Mouse (Mus musculus) embryonic stem cell, embryonic (primary cell): ENCODE data around the gene Nr1h2.

ENCODE experiments used
- CTCF ChIA-PET, 4 experiments: fragments of 300-600 bp in 2 of 4; fragments of 350-600 bp in 2 of 4; sonication (Branson Sonifier 250); formaldehyde crosslinking; loops; one replicate each; lab custom pipeline; 2022; ENCODE audit warnings: inconsistent platforms in 2 of 4; lab: Charles Lee
- POLR2A ChIA-PET, 4 experiments: fragments of 300-600 bp in 2 of 4; fragments of 350-600 bp in 2 of 4; sonication (Branson Sonifier 250); formaldehyde crosslinking; loops; one replicate each; lab custom pipeline; 2022; ENCODE audit warnings: antibody characterized with exemption in 4 of 4, inconsistent platforms in 1 of 4; lab: Charles Lee

Nr1h2 gene

DNA sequence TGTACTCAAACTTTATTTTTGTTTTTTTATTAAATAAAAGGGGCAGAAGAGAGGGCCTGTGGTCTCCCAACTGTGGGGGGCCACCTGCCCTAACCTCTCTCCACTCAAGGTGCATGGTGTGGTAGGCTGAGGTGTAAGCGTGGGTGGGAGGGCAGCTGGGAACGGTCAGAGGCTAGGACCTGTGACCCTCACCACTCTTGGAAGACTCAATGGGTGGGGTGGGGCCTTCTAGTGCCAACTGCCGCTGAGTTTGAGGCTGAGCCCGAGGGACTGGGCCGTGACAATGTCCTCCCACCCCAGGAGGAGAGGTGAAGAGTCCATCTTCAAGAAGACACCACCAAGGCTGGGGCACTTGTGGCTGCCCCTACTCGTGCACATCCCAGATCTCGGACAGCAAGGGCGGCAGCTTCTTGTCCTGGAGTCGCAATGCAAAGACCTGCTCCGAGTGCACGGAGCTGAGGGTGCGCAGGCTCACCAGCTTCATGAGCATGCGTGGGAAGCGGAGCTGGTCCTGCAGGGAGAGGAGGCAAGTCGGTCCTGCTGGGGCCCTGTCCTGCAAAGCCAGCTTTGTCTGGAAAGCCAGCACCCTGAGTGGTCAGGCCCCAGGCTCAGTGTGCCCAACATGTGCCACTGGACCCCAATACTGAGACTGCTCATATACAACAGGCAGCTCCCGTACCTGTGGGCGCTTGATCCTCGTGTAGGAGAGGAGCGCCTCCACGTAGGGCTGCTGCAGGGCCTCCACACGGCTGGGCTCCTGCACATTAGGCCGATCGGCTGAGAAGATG is 3.9 kb downstream of the Nr1h2 start:
- ChIA-PET POLR2A (interaction anchor here in 3 of 4 experiments (0.6 to 5.3 kb wide), 9 partner anchors 11 to 267 kb away, joined by 3 to 48 read pairs (median 4); partner anchors contain the start of genes Atf5 (in 1 of the 3), Il4i1 (in 1 of the 3), Kcnc3 (in 1 of the 3) and Nup62 (in 1 of the 3)), CTCF (interaction anchor here in 2 of 4 experiments (1.4 to 5.6 kb wide), 4 partner anchors 22 to 98 kb away, joined by 4 to 71 read pairs (median 10); no protein-coding TSS in a partner anchor)

DNA sequence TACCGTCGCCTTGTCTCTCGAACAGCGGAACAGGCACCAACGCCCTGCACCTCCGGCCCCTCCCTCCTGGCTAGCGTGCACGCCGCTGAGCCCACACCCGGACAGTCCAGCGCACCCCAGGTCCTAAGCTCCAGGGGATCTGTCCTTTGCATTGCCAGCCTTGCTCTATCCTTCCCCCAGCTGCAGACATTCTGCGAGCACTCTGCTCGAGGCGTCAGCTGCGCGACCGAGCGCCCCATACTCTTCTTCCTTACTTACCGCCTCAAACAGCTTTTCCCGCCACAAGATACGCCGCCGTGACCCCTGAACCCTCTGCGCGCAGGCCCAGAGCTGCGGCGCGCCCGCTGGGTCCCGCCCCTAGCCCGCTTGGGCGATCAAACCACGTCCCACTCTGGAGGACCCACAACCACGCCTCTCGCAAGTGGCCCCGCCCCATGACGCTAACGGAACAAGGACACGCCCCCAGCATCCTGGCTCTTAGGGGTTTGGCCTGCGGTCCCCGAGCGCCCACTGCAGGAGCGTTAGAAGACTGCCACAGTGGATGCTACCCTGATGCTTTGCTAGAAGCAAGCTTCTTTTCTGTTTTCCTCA is 5.2 kb downstream of the Nr1h2 start, which contains the start of gene Pold1:
TSS of gene Pold1 (minus strand) at position 353 of the 591 bp plus-strand sequence.
- POLR2A ChIA-PET = interaction anchor here (0.6 to 5.3 kb wide), 58 partner anchors 8 to 469 kb away, joined by 3 to 49 read pairs (median 4); partner anchors contain the start of genes Emc10 (in 3 of the 4), Fam71e1 (in 3 of the 4), Kcnc3 (in 3 of the 4) and Josd2 (in 2 of the 4)

DNA sequence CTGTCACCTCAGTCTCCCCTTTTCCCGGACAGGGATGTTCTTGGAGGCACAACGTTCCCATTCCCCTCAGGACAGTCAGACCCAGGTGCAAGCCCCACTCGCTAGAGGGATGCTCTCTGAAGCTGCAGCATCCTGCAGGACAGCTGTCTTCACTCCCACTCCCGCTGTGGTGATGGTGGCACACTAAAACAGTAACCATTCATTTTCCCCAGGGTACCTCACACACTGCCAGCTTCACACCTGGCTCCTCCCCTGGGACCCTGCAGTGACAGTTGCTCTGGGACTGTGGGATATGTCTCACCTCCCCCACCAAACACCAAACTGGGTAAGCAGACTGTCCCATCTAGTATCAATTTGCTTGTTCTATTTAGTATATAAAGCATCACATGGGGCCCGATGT is 6.0 kb downstream of the Nr1h2 start:
- POLR2A ChIA-PET = interaction anchor here in 3 of 4 experiments (0.5 to 5.3 kb wide), 37 partner anchors 8 to 767 kb away, joined by 3 to 49 read pairs (median 5); partner anchors contain the start of genes Kcnc3 (in 2 of the 3), Atf5 (in 1 of the 3), Emc10 (in 1 of the 3) and Fam71e1 (in 1 of the 3)
- CTCF ChIA-PET = interaction anchor here (0.8 to 5.6 kb wide), 24 partner anchors 9 to 285 kb away, joined by 3 to 71 read pairs (median 5); partner anchors contain the start of genes Kcnc3 (in 1 of the 4) and Spib (in 1 of the 4)

More for the DNA sequence above, 5.2 kb downstream of the Nr1h2 start, which contains the start of gene Pold1:
- CTCF ChIA-PET = interaction anchor here (0.5 to 5.6 kb wide), 61 partner anchors 8 to 623 kb away, joined by 3 to 71 read pairs (median 4); partner anchors contain the start of genes Emc10 (in 2 of the 4), Fam71e1 (in 2 of the 4), Kcnc3 (in 2 of the 4) and Akt1s1 (in 1 of the 4)

DNA sequence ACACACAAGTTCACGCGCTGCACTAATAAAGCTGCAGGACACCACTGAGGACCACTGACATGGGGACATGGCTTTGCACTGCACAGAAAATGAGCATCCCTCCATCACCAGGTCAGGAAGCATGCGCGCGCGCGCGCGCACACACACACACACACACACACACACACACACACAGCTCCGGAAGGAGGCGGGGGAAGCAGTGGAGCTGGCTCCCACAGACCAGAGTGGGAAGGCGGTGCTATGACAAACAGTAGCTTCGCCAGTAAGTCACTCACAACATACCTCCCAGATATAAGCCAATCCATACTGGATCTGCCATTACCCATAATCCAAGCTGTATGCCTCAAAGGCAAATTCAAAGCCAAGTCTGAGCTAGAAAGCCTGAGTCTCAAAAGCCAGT is 6.7 kb downstream of the Nr1h2 start:
- ChIA-PET CTCF (interaction anchor here in 3 of 4 experiments (0.6 to 5.6 kb wide), 19 partner anchors 8 to 284 kb away, joined by 3 to 71 read pairs (median 3); partner anchors contain the start of genes Kcnc3 (in 1 of the 3) and Spib (in 1 of the 3)), POLR2A (interaction anchor here in 3 of 4 experiments (0.7 to 5.3 kb wide), 23 partner anchors 8 to 303 kb away, joined by 3 to 49 read pairs (median 5); partner anchors contain the start of genes Kcnc3 (in 2 of the 3) and Spib (in 1 of the 3))

DNA sequence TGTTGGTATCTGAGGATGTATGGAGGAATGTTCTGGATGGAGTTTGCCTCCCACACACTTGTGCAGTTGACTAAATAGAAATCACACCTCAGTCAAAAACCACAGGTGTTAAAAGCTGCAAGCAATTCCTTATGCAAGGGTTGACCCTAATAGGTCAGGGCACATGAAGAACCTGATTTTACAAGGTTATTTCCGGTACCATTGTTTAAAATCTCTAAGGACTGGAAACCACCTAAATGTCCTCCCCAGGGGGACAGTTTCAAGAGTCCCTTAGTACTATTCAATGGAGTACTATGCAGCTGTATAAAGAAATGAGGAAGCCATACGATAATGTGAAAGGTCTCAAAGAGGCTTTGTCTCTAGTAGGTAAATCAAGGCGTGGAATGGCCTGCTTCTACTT is 7.5 kb downstream of the Nr1h2 start:
- ChIA-PET CTCF (interaction anchor here in 3 of 4 experiments (0.6 to 5.6 kb wide), 16 partner anchors 11 to 283 kb away, joined by 3 to 71 read pairs (median 4); partner anchors contain the start of genes Kcnc3 (in 1 of the 3) and Spib (in 1 of the 3)), POLR2A (interaction anchor here in 3 of 4 experiments (0.5 to 5.3 kb wide), 13 partner anchors 9 to 283 kb away, joined by 3 to 49 read pairs (median 6); partner anchors contain the start of genes Kcnc3 (in 1 of the 3) and Spib (in 1 of the 3))

DNA sequence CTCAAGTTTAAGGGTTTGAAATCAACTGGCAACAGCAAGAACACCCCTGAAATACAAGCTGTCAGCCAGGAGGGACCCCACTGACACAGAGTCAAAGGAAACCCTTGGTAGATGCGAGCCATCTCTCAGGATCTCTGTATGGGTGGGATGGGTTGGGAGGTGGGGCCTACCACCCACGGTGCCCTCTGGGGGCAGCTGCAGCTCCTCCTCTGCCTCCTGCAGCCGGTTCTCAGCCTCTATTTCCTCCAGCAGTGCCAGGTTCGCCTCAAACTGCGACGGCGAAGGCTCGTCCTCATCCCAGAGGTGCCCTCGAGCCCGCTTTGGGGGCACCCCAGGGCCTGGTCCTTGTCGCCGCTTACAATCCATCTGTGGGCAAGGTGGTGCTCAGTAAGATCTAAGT is 10.7 kb downstream of the Nr1h2 start:
- ChIA-PET CTCF (interaction anchor here in 3 of 4 experiments (0.6 to 2.0 kb wide), 7 partner anchors 11 to 629 kb away, joined by 3 to 7 read pairs (median 4); no protein-coding TSS in a partner anchor), POLR2A (interaction anchor here in 3 of 4 experiments (0.5 to 6.0 kb wide), 14 partner anchors 9 to 307 kb away, joined by 3 to 40 read pairs (median 4); partner anchors contain the start of genes 1700028J19Rik (in 1 of the 3) and 2410002F23Rik (in 1 of the 3))

DNA sequence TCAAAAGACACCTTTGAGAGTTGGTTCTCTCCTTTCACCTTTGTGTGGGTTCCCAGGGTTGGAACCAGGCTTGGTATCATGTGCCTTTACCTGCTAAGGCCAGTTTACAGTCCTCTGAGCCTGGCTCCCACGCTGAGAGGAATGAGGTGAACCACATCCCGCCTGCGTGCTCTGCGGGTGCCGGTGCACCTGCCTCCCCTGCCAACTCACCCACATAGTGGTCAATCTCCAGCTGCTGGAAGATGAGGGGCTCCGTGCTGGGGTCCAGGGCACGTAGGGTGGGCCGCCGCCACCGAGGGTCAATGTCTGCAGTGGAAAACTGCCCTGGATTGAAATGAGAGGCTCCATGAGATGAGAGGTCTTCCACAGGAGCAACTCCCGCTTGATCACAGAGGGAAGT is 11.2 kb downstream of the Nr1h2 start:
- ChIA-PET POLR2A (interaction anchor here in 3 of 4 experiments (0.5 to 6.0 kb wide), 17 partner anchors 9 to 307 kb away, joined by 3 to 40 read pairs (median 4); partner anchors contain the start of genes 1700028J19Rik (in 1 of the 3) and 2410002F23Rik (in 1 of the 3)), CTCF (interaction anchor here in 2 of 4 experiments (0.6 to 1.9 kb wide), 5 partner anchors 15 to 629 kb away, joined by 3 to 7 read pairs (median 4); no protein-coding TSS in a partner anchor)

DNA sequence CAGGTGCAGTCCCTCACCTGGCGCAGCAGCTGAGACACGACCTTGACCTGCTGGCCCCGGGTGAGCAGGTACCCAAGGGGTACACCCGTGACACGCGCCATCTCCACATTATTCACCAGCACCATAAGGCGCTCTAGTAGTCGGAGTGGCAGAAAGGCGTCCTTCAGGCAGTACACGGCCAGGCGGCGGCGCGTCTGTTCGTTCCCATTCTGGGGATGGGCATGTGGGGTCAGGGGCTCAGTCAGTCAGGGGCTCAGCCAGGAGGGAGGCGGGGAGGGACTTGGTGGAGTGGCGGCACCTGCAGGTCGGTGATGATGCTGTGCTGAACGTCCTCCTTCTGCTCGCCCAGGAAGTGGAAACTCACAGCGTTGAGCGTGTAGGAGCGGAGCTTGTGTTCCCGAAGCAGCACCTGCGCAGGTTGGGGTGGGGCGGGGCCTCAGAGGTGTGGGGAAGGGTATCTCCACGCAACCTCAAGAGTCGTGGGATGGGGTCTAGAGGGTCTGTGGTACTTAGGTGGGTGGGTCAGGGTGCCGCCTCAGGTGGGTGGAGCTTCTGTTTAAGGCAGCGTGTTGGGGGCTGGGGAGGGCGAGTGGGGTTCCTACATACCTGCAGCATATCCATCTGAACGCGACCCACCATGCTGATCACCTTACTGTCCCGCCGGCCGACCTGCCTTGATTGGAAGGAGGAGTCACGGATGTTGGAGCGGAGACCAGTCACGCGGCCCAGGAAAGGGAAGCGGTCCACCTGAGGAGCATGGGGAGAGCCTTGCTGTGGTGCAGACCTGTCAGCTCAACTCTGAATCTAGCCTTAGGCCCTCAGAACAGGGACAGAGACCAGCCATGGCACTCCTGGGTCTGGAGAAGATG is 14.8 kb downstream of the Nr1h2 start:
- ChIA-PET POLR2A (interaction anchor here in 3 of 4 experiments (0.8 to 6.0 kb wide), 11 partner anchors 9 to 32 kb away, joined by 3 to 48 read pairs (median 3); partner anchors contain the start of genes Nr1h2 (in 3 of the 3) and Pold1 (in 2 of the 3)), CTCF (interaction anchor here in 3 of 4 experiments (0.6 to 3.7 kb wide), 10 partner anchors 8 to 163 kb away, joined by 3 to 12 read pairs (median 4); partner anchors contain the start of gene Pold1 (in 1 of the 3))

DNA sequence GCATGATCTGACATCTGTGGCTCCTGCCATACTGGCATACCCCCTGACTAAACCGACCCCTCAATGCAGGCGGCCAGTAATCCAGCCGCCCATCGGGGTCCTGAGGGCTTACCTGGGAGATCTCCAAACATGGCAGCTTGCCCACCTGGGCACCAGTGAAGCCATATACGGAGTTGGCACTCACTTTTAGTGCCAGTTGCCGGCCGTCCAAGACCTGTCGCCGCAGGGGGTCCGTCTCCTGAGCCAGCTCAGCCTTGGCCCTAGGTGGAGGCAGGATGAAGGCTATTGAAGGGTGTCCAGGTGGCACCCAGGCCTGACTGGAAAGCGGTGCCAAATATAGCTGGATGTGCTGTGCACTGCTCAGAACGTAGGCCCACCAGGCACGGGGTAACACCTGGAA is 16.3 kb downstream of the Nr1h2 start:
- POLR2A ChIA-PET = interaction anchor here in 2 of 4 experiments (1.9 to 5.1 kb wide), 4 partner anchors 10 to 31 kb away, joined by 4 to 48 read pairs (median 22); partner anchors contain the start of gene Pold1 (in 2 of the 2)
- CTCF ChIA-PET = interaction anchor here in 3 of 4 experiments (0.5 to 6.6 kb wide), 6 partner anchors 10 to 1051 kb away, joined by 3 to 43 read pairs (median 16); partner anchors contain the start of gene Pold1 (in 2 of the 3)

DNA sequence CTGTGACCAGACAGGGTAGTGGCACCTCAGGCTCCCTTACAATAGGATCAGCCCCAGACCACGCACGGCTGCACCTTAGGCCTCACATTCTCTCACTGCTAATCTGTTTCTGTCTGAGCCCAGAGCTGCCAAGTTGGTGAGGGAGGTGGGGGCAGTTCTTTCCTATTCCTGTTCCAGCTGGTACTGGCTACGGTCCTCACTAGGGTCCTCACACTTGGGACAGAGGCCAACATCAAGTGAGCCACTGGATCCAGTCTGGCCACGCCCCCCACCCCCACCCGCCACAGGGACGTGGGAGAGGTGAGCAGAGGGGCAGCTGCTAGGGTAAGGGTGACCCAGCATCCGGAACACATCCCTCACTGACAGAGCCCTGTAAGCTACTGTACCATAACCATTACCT is 16.7 kb downstream of the Nr1h2 start:
- ChIA-PET CTCF (interaction anchor here in 3 of 4 experiments (0.5 to 6.6 kb wide), 8 partner anchors 10 to 855 kb away, joined by 3 to 43 read pairs (median 6); partner anchors contain the start of gene Pold1 (in 2 of the 3)), POLR2A (interaction anchor here in 3 of 4 experiments (0.8 to 5.1 kb wide), 12 partner anchors 9 to 291 kb away, joined by 3 to 48 read pairs (median 4); partner anchors contain the start of genes Pold1 (in 2 of the 3), 1700028J19Rik (in 1 of the 3) and 2410002F23Rik (in 1 of the 3))

DNA sequence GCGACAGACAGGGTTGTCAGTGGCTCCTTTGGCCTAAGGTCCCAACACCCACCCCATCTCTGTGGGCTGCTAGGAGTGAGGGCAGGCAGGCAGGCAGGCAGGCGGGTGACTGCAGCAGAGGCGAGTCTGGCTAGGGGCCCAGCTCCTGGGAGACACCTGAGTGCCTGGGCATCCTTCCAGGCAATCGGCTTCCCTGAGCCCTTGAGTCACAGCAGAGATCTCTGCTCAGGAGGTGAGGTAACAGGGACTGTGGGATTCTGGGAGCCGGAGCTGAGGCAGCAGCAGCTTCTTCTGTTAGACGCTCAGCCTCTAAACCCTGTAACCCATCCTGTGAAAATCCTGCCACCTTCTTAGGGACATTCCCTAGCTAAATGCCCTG is 17.2 kb downstream of the Nr1h2 start:
- ChIA-PET CTCF (interaction anchor here (0.6 to 6.6 kb wide), 21 partner anchors 9 to 166 kb away, joined by 3 to 43 read pairs (median 4); partner anchors contain the start of genes Pold1 (in 2 of the 4) and Nr1h2 (in 1 of the 4)), POLR2A (interaction anchor here (0.8 to 5.1 kb wide), 18 partner anchors 9 to 290 kb away, joined by 3 to 48 read pairs (median 4); partner anchors contain the start of genes Pold1 (in 3 of the 4), 1700028J19Rik (in 1 of the 4), 2410002F23Rik (in 1 of the 4) and Nr1h2 (in 1 of the 4))

DNA sequence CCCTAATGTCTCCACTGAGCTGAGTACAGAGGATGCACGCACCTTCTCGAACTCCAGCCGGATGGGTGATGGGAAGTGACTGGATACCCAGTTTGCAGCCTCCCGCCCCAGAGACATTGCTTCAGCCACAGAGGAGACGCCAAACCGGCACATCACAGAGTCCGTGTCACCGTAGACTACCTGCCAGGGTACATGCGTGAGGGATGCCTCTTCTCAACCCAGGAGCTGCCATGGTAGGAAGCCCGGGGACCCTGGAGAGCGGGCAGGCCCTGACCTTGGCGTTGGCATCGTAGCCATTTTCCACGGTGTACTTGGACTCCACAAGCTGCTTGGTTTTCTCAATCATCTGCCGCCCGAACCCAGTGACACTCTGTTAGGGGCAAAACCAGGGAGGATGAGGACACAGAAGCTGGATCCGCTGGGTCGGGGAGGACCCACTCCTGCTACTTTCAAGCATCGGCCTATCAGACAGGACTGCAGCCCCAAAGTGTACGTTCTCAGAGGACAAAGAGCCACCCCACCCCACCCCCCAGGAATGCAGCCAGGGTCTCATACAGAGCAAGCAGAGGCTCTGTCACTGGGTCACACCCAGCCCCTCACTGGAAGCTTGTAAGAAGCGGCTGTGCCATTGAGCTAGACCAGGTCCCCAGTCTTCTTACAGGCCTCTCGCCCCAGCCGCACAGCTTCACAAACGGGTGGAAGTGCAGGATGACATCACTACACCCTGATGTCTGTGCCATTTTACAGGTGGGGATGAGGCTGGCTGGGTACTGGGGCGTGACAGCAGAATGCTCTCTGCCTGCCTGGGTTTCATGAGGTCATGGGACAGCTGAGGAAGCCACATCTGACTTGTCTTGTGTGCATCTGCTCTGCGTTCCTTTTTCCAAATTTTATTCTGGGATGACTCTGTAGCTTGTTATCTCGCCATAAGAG is 17.8 kb downstream of the Nr1h2 start:
- CTCF ChIA-PET = interaction anchor here (0.5 to 6.6 kb wide), 28 partner anchors 8 to 166 kb away, joined by 3 to 43 read pairs (median 4); partner anchors contain the start of genes Pold1 (in 2 of the 4) and Nr1h2 (in 1 of the 4)
- POLR2A ChIA-PET = interaction anchor here (0.8 to 5.1 kb wide), 21 partner anchors 8 to 290 kb away, joined by 3 to 48 read pairs (median 4); partner anchors contain the start of genes Pold1 (in 3 of the 4), 1700028J19Rik (in 1 of the 4), 2410002F23Rik (in 1 of the 4) and Nr1h2 (in 1 of the 4)

DNA sequence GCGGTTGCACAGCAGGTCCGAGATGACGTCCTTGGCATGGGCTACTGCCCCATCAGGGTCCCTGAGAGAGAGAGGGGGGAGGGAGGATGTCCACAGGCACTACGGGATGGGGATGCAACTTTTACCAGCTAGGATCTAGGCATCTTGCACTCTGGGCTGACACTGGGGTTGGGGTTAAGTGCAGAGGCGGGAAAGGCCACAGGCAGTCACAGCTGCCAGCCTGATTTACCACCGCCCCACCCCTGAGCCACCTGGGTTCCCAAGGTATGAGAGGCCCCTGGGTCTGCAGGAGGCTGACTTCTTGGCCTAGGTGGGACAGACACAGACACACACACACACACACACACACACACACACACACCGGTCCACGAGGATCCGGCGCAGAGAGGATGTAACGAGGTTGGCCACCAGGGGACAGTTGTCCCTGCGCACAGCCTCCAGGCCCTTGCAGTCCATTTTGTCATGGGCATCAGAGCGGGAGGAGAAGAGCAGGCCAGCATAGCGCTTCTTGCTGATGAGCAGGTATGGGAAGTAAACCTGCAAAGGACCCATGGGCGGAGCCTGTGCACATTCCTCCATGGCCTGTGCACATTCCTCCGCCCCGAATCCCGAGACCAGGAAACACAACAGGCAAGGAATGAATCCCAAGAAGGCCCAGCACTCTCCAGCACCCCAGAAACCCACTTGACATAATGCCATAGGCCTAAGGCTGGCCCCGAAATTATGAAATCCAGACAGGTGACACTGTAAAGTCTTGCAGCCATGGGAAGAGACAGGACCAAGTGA is 18.9 kb downstream of the Nr1h2 start:
- ChIA-PET CTCF (interaction anchor here (0.7 to 6.6 kb wide), 14 partner anchors 7 to 182 kb away, joined by 3 to 43 read pairs (median 4); partner anchors contain the start of gene Pold1 (in 1 of the 4)), POLR2A (interaction anchor here in 3 of 4 experiments (0.8 to 5.1 kb wide), 13 partner anchors 7 to 104 kb away, joined by 3 to 48 read pairs (median 4); partner anchors contain the start of gene Pold1 (in 3 of the 3))
